Mouse (Mus musculus) cerebellum, adult 8-10 months (tissue): ENCODE data around the gene Gm5800.
"Not testable (repeated sequence)": the region's sequence is repeated elsewhere in the genome, so short reads cannot be mapped to it uniquely, and the experiment has no call there.

Experiments
- DNase-seq: peaks from one replicate; pipeline ENCODE4 v3.0.0; 2022

Gm5800 gene

DNA sequence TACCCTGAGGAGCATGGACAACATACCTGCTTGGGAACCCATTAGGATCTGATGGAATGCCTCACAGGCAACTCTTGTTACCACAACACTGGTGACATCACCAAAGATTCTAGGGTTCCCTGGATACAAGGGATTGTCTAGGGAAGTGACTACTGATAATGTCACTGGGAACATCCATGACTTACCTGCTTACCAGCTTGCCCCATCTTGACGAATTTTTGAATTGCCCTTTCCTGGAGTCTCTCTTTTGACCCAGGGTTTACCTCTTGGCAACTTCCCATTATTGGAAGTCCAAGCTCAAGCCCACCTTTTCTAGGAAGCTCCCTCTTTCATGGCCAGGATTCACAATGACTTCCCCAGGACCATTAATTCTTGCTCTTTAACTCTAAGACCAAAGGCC, at the start of gene Gm5800:
TSS of gene Gm5800 (minus strand) at position 101 of the 400 bp plus-strand sequence.
- DNase-seq, result no peak

- DNase-seq, result no peak
Observed at GRCm38 (mm10) chr14:51755944-51756343, 39.0 kb upstream of the Gm5800 start.

- no peak for DNase-seq
Observed at GRCm38 (mm10) chr14:51740347-51741170, 23.6 kb upstream of the Gm5800 start.

GRCm38 (mm10) chr14:51739150-51739993, 22.4 kb upstream of the Gm5800 start:
- DNase-seq, result no peak

- no peak for DNase-seq
Observed at GRCm38 (mm10) chr14:51738411-51739149, 21.6 kb upstream of the Gm5800 start.

DNA sequence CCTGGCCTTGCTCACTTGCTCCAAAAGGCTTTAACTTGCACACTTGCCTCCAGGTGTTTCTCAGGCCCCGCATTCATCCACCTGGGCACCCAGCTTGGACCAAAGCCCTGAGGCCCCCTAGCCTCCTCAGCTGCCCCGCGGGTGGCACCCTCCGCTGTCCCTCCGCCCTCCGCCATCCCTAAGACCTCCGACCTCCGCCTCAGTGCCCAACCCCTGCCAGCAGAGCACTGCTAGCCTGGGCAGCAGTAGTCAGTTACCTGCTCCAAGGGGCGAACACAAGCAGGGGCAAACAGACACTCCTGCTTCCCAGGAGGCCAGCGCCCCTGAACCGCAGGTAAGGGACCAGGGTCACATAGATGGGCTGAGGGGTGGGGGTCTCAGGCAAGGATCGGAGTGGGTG, 21.0 kb upstream of the Gm5800 start:
- DNase-seq, result no peak

GRCm38 (mm10) chr14:51695368-51695767, 21.6 kb downstream of the Gm5800 start, which contains the start of gene Gm17079:
Gm17079 (minus strand) TSS chr14:51695468.
- DNase-seq, result not testable (repeated sequence)

- DNase-seq, result no peak
Observed at GRCm38 (mm10) chr14:51677269-51677668, 39.7 kb downstream of the Gm5800 start.
